Mouse (Mus musculus) bone marrow, adult 2 months (tissue): Measurements from ENCODE around the gene Hadh.

Experiments
- CTCF ChIP-seq: fragments of 200-500 bp; IDR thresholded peaks from 2 replicates; pipeline ENCODE4 v1.5.1; 2011; ENCODE audit warnings: low read length, control low read depth; ENCODE audit not compliant: control insufficient read depth, insufficient read depth
- POLR2A ChIP-seq: fragments of 200-500 bp; IDR thresholded peaks from 2 replicates; pipeline ENCODE4 v1.6.1; 2011; ENCODE audit warnings: low read depth, mild to moderate bottlenecking, control low read depth, low read length, borderline replicate concordance; ENCODE audit not compliant: control insufficient read depth

DNA sequence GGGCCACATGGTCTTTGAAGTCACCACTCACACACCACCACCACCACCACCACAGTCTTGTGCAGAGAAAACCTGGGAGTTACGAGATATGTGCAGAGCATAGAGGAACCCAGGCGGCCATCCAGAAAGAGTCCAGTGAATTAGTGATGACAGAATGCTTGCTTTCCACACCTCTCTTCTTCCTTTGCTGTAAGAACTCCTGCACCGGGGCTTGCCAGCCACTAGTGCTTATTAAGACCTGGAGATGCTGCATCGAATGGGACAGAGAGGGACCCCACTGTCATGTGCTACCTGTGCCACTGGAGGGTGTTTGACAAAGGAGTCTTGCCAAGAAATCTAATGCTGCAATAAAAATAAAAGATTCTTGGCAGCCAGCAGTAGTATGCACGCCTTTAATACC is 64.1 kb downstream of the Hadh start:
- TF ChIP-seq POLR2A (no peak), CTCF (no peak)
